Mouse (Mus musculus): ENCODE measurements at regions not wholly inside any gene's neighbourhood (a gene's known extent, or its start where the extent isn't known, plus 50 kb on each side); places are given as distances from the start of the nearest gene placed in this dataset.

DNA sequence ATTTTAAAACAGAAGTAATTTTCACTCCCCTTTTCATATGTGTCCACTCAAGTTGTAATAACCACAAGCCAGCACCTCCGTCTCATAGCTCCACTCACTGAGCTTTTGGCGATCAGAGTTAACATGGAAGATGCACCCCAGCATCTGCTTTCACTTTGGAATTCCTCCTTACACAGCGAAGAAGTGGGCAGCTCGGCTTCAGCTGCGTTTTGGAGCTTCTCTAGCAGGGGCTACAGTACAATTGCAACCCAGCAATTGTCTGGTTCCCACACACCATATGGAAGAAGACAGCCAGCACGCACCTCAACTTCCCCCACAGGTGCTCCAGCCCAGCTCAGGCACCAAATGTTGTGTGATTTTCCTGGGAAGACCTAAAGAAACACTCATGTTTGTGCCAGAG lies 584.4 kb upstream of the Sox11 start:
- no peak for TF ChIP-seq CTCF (IDR thresholded peaks at IDR 0.05; ENCODE audit: low read depth, low read length)
- TF ChIP-seq POLR2A (IDR thresholded peaks at IDR 0.05; ENCODE audit: borderline replicate concordance, low read depth, low read length): no peak

All from bone marrow macrophage, adult 2 months (primary cell).